Mouse (Mus musculus): ENCODE data around the gene Brca1.
"Not testable (repeated sequence)": the region's sequence is repeated elsewhere in the genome, so short reads cannot be mapped to it uniquely, and the experiment has no call there.

GRCm38 (mm10) chr11:101449596-101449995 is 102.2 kb downstream of the Brca1 start:
- TF ChIP-seq CTCF (IDR thresholded peaks at IDR 0.05; ENCODE audit: control insufficient read depth, insufficient read depth, low read length); POLR2A (IDR thresholded peaks at IDR 0.05; ENCODE audit: borderline replicate concordance, control insufficient read depth, low read depth, low read length): not testable (repeated sequence)
